Mouse (Mus musculus) T-helper 1 cell (primary cell): ENCODE data around the gene Kif1c.

ENCODE experiments used
- in situ Hi-C: fragments of 300-600 bp; cut with MboI, MseI; formaldehyde crosslinking; loops from one replicate; pipeline ENCODE4 v1.15.1; 2025; ENCODE audit warnings: high pct_unique_total_duplicates

The Kif1c gene

GRCm38 (mm10) chr11:70667271-70668150, 32.8 kb upstream of the Kif1c start:
- in situ Hi-C loops, result loop anchor here (5.0 kb wide), 1 partner anchor 50 kb away; the partner anchor contains the start of genes 4930544D05Rik and Chrne

GRCm38 (mm10) chr11:70668335-70668770, 32.0 kb upstream of the Kif1c start:
- in situ Hi-C loops, result loop anchor here (5.0 kb wide), 1 partner anchor 51 kb away; the partner anchor contains the start of genes 4930544D05Rik and Chrne

- in situ Hi-C loops, result loop anchor here (5.0 kb wide), 1 partner anchor 52 kb away; the partner anchor contains the start of genes 4930544D05Rik and Chrne
Measured at GRCm38 (mm10) chr11:70668771-70669505, 31.4 kb upstream of the Kif1c start, which contains the start of gene Spag7. TSS of gene Spag7 (minus strand) at chr11:70669416.

GRCm38 (mm10) chr11:70669582-70670345, 30.6 kb upstream of the Kif1c start:
- in situ Hi-C loops, result loop anchor here (5.0 kb wide), 1 partner anchor 52 kb away; the partner anchor contains the start of genes 4930544D05Rik and Chrne

- in situ Hi-C loops, result no loop called here
Measured at GRCm38 (mm10) chr11:70670483-70670882, 29.9 kb upstream of the Kif1c start.

GRCm38 (mm10) chr11:70671333-70672047, 28.9 kb upstream of the Kif1c start:
- in situ Hi-C loops, result no loop called here

- in situ Hi-C loops, result no loop called here
Measured at GRCm38 (mm10) chr11:70674014-70674413, 26.3 kb upstream of the Kif1c start.

- in situ Hi-C loops, result no loop called here
Measured at GRCm38 (mm10) chr11:70674501-70674900, 25.8 kb upstream of the Kif1c start.

GRCm38 (mm10) chr11:70678092-70678491, 22.3 kb upstream of the Kif1c start:
- in situ Hi-C loops, result no loop called here

GRCm38 (mm10) chr11:70678576-70678975, 21.8 kb upstream of the Kif1c start:
- in situ Hi-C loops, result no loop called here

- in situ Hi-C loops, result no loop called here
Measured at GRCm38 (mm10) chr11:70679361-70679760, 21.0 kb upstream of the Kif1c start.

- in situ Hi-C loops, result no loop called here
Measured at GRCm38 (mm10) chr11:70679894-70680293, 20.5 kb upstream of the Kif1c start.

- in situ Hi-C loops, result no loop called here
Measured at GRCm38 (mm10) chr11:70681170-70681569, 19.2 kb upstream of the Kif1c start.

- in situ Hi-C loops, result no loop called here
Measured at GRCm38 (mm10) chr11:70681897-70682581, 18.3 kb upstream of the Kif1c start.

- in situ Hi-C loops, result no loop called here
Measured at GRCm38 (mm10) chr11:70683640-70684039, 16.7 kb upstream of the Kif1c start.

- in situ Hi-C loops, result loop anchor here (5.0 kb wide), 1 partner anchor 70 kb away; no protein-coding TSS in a partner anchor
Measured at GRCm38 (mm10) chr11:70686901-70687566, 13.3 kb upstream of the Kif1c start.

GRCm38 (mm10) chr11:70687601-70688199, 12.6 kb upstream of the Kif1c start, which contains the start of gene Camta2:
TSS of gene Camta2 (minus strand) at chr11:70688105.
- in situ Hi-C loops, result loop anchor here (5.0 kb wide), 1 partner anchor 70 kb away; no protein-coding TSS in a partner anchor

GRCm38 (mm10) chr11:70688372-70688771, 12.0 kb upstream of the Kif1c start:
- in situ Hi-C loops, result loop anchor here (5.0 kb wide), 1 partner anchor 69 kb away; no protein-coding TSS in a partner anchor

GRCm38 (mm10) chr11:70689578-70689977, 10.8 kb upstream of the Kif1c start:
- in situ Hi-C loops, result loop anchor here (5.0 kb wide), 1 partner anchor 68 kb away; no protein-coding TSS in a partner anchor
